Mouse (Mus musculus) gastrocnemius, adult 8-10 months (tissue): ENCODE data around the gene Uba52. TPM values are rescaled to one million over a fixed set of nuclear protein-coding genes. Genes with fewer than 3 reads are reported as not detected.

Experiments used
- DNase-seq, 2 experiments: peaks; one replicate each; pipeline ENCODE4 v3.0.0; 2022; ENCODE audit warnings: low spot score in 2 of 2
- total RNA-seq, 4 experiments: library from RNA; stranded (reverse); gene quantifications; 2 replicates each; pipeline ENCODE4 v1.2.4; 2022

The Uba52 gene
- total RNA-seq, 4 experiments from 2014 or later, result 794 to 918 (median 839) TPM

DNA sequence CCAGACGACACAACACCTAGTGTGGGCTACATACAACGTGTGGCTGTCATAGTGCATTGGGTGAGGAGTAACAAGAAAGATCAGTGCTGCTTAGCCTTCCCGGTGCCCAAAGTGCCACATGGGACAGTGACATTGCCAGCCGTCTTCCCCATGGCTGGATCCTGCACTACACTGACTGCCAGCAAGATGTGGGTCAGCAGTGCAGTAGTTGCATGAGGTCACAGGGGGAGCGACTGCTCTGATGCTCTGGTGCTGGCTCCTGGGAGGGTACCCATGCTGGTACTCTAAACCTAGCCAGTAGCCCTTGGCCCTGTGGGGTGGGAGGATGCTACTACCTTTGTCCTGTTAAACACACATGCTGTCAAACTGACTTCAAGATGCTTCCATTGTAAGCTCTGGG is 50.4 kb downstream of the Uba52 start:
- no peak for DNase-seq

DNA sequence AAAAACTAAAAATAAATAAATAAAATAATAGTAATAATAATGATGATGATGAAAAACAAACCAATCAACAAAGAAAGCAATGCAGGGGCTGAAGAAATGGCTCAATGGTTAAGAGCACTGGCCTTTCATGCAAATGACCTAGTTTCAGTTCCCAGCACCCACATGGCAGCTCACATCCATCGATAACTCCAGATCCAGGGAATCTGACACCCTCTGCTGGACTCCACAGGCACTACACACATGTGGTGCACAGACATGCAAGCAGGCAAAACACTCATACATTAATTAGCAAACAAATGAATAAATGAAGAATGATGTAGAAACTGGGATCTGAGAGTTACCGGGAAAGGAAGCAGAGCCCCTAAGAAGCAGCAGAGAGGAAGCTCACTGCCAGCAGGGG is 51.0 kb downstream of the Uba52 start:
- DNase-seq, result no peak

DNA sequence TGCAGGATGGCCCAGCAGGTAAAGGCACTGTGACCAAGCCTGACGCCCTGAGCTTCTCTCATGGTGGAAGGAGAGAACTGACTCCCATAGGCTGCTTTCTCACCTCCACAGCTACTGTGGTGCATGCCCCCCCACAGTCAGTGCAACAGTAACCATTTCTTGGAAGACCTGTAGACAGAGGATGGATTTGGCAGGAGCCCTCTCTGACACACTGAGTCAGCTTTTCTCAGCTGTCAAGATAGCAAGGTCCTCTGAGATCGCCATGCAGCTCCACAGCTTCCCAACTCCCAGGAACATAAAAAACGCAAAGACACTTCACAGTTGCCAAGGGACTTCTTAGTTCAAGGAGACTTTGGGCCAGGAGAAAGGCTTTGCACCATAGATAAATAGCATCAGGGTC is 52.1 kb downstream of the Uba52 start:
- no peak for DNase-seq

Other genes with a start within 250 kb of the Uba52 start
- 1 to 10 TPM; 3.1 to 4.4 (median 3.2) TPM for gene Homer3, start 228.0 kb downstream of the Uba52 start, total RNA-seq
- 10 to 100 TPM; 25.8 to 35.3 (median 33.9) TPM for gene Ddx49, start 208.3 kb downstream of the Uba52 start, total RNA-seq
- 100 to 1,000 TPM; 112 to 126 (median 121) TPM for gene Cope, start 208.3 kb downstream of the Uba52 start, total RNA-seq
- gene Cers1, start 195.0 kb downstream of the Uba52 start, total RNA-seq, result 10 to 100 TPM; 16.5 to 25.1 (median 20.2) TPM
- gene Gdf1, start 181.0 kb downstream of the Uba52 start, total RNA-seq, result 1 to 10 TPM in 1 of 4 experiments, under 1 TPM in 1, not detected in 2; 0.75 to 2.7 TPM
- 10 to 100 TPM; 29.7 to 32.7 (median 30.8) TPM for gene Upf1, start 157.5 kb downstream of the Uba52 start, total RNA-seq
- 10 to 100 TPM in 2 of 4 experiments, 1 to 10 TPM in 2; 2.7 to 16.7 (median 8.4) TPM for gene Comp, start 137.2 kb downstream of the Uba52 start, total RNA-seq
- 10 to 100 TPM in 1 of 4 experiments, 1 to 10 TPM in 3; 7.1 to 15.3 (median 7.6) TPM for gene Crtc1, start 71.2 kb downstream of the Uba52 start, total RNA-seq
- gene Klhl26, start 33.8 kb downstream of the Uba52 start, total RNA-seq, result 1 to 10 TPM; 6.6 to 9.7 (median 7.5) TPM
- gene Tmem59l, start 23.4 kb downstream of the Uba52 start, total RNA-seq, result not detected
- gene Crlf1, start 17.6 kb downstream of the Uba52 start, total RNA-seq, result 1 to 10 TPM; 1.1 to 2.5 (median 2.3) TPM
- 100 to 1,000 TPM; 175 to 196 (median 181) TPM for gene Rex1bd, start 4.0 kb downstream of the Uba52 start, total RNA-seq
- gene Fkbp8, start 16.9 kb upstream of the Uba52 start, total RNA-seq, result 100 to 1,000 TPM; 113 to 123 (median 120) TPM
- 10 to 100 TPM; 68.3 to 80.8 (median 76.7) TPM for gene Kxd1, start 17.2 kb upstream of the Uba52 start, total RNA-seq
- gene Ell, start 28.7 kb upstream of the Uba52 start, total RNA-seq, result 10 to 100 TPM; 11.9 to 14.7 (median 12.3) TPM
- gene Isyna1, start 83.6 kb upstream of the Uba52 start, total RNA-seq, result 1 to 10 TPM; 1.9 to 3.4 (median 2.4) TPM
- 10 to 100 TPM in 3 of 4 experiments, 1 to 10 TPM in 1; 8.5 to 19.2 (median 10.4) TPM for gene Ssbp4, start 98.1 kb upstream of the Uba52 start, total RNA-seq
- gene Lrrc25, start 105.4 kb upstream of the Uba52 start, total RNA-seq, result under 1 TPM in 3 of 4 experiments, not detected in 1; 0.17 to 0.49 (median 0.22) TPM
- under 1 TPM in 1 of 4 experiments, not detected in 3; 0.24 TPM for gene Gdf15, start 121.7 kb upstream of the Uba52 start, total RNA-seq
- gene Pgpep1, start 149.6 kb upstream of the Uba52 start, total RNA-seq, result 10 to 100 TPM; 13.6 to 19.0 (median 15.7) TPM
- gene Lsm4, start 162.4 kb upstream of the Uba52 start, total RNA-seq, result 10 to 100 TPM; 64.4 to 75.4 (median 70.3) TPM
- 10 to 100 TPM; 31.9 to 42.0 (median 38.3) TPM for gene Jund, start 188.1 kb upstream of the Uba52 start, total RNA-seq
- gene Iqcn, start 192.7 kb upstream of the Uba52 start, total RNA-seq, result not detected
- not detected for gene Gm3336, start 207.7 kb upstream of the Uba52 start, total RNA-seq
- gene Pde4c, start 212.9 kb upstream of the Uba52 start, total RNA-seq, result 1 to 10 TPM in 2 of 4 experiments, under 1 TPM in 2; 0.65 to 2.3 (median 1.1) TPM
- gene Rab3a, start 243.9 kb upstream of the Uba52 start, total RNA-seq, result 10 to 100 TPM; 28.5 to 34.0 (median 32.3) TPM